Mouse (Mus musculus) left cerebral cortex, postnatal 14 days (tissue): Measurements from ENCODE around the gene Reep1. TPM values are rescaled to one million over a fixed set of nuclear protein-coding genes. Genes with fewer than 3 reads are reported as not detected.

Experiments
- DNase-seq, 2 experiments: peaks; one replicate each; pipeline ENCODE4 v3.0.0; 2021 to 2022; ENCODE audit warnings: low spot score in 2 of 2, mixed read lengths in 1 of 2
- intact Hi-C: fragments of 180-260 bp; cut with DNase I; formaldehyde crosslinking; loops from one replicate; pipeline ENCODE4 v1.15.1; 2025
- long read RNA-seq, 2 experiments: library from polyadenylated mRNA; stranded (forward); transcript quantifications; one replicate each; pipeline ENCODE4 v2.0.0; 2021
- total RNA-seq, 2 experiments: library from RNA; stranded (reverse); gene quantifications; 2 replicates each; pipeline ENCODE4 v1.2.3; 2021

Gene Reep1
- total RNA-seq: 100 to 1,000 TPM; 134 TPM
- long read RNA-seq, experiment 1, transcript Reep1-201 (7 exons, 3,924 nt): major isoform, 199 of 226 reads
- long read RNA-seq, experiment 1, partial matches to known transcripts: 18 of 226 reads
- long read RNA-seq, experiment 1, other reads (novel, unspliced or antisense): 9 of 226 reads
- long read RNA-seq, experiment 2, transcript Reep1-201 (7 exons, 3,924 nt): major isoform, 186 of 211 reads
- long read RNA-seq, experiment 2, partial matches to known transcripts: 17 of 211 reads
- long read RNA-seq, experiment 2, other reads (novel, unspliced or antisense): 8 of 211 reads

DNA sequence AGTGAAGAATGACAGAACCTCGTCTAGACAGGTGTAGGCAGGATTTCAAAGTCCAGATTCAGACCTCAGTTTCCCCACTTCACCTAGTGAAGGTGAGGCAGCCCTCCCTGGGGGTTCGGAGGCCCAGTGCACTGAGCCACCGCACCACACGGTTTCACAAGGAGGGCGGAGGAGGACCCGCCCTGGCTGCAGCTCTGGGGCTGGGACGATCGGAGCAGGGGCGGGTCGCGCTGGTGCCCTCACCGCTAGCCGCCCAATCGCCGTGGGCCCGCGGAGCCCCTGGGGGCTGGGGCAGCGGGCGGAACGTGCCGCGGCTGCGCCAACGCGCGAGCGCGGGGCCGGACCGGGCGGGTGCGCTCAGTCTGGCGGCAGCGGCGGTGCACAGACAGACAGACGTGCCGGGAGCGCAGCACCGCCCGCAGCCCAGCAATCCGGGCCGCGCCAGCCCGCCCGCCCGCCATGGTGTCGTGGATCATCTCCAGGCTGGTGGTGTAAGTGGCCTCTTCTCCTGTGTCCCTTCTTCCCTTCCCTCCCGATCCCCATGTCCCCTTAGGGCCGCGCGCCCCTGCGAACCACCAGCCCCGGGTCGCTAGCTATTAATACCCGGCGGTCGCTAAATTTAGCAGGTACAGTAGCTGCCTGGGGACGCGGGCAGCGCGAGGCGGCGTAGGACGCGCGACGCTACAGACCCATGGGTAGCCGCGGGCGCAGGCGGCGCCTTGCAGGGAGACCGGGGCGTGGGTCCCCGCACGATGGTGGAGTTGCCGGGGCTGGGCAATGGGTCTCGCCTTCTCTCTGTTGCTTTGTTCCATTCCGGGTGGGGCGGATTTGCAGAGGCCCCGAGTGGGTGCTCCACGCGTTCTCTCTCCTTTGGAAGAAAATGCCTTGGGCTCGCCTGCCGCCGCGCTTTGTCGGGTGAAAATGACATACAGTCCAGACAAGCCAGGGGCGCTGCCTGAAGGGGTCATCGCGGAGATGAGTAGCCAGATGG lies at the start of gene Reep1:
TSS of gene Reep1 (plus strand) at position 51 of the 991 bp plus-strand sequence.
- DNase-seq: peak; percentile 41 to 73
- intact Hi-C loops: loop anchor here (5.0 kb wide), 2 partner anchors 76 to 94 kb away; partner anchors contain the start of gene Kdm3a

DNA sequence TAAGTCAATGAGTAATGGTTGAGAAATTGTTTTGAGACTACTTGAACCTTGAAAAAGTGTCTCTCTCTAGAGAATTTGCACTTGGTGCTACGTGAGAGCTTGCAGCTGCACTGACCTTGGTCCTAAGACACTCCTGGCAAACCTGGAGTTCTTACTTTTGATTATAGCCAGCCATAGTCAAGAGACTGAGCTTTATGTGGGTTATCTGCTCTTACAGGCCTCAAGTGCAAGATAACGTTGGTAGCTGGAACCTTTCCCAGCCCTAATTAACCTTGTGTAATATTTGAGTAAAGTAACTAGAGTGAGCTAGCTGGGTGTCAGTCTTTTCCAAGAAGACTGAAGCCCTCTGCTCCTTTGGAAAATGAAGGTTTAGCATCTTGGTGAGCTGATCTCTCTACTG lies 49.1 kb upstream of the Reep1 start:
- no peak for DNase-seq
- intact Hi-C loops: no loop called here

DNA sequence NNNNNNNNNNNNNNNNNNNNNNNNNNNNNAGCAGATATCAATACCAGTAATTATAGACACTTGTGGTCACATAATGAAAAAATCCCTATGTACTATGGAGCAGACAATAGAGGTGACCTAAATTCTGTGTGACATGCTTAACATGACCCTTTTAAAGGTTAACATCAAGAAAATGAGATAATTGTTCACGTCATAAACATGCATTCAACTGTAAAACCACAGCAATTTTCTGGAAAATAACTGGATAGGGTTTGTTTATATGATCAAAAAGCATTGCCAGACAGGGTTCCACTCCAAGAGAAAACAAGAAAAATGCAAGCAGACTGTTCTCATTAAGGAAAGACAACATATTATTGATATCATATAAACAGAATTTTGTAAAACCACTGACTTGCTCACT lies 42.9 kb upstream of the Reep1 start:
- no peak for DNase-seq
- intact Hi-C loops: no loop called here

DNA sequence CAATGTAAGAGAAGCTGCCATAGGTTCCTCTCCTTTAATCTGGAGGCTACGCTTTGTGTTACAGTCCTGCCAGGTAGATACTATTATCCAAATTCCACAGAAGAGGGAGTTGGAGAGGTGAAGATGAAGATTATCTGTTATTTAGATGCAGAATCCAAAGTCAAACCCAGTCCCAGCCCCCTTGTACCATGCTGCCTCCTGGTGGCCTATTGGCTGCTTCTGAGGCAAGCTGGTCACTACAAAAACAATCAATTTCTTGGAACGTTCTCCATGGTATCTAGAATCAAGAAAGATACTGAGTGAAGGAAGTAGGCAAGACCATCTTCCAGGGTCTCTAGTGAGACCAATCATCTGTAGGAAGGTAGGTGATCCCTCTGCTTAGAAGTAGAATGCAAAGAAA lies 34.2 kb upstream of the Reep1 start:
- intact Hi-C loops: no loop called here
- DNase-seq: no peak

DNA sequence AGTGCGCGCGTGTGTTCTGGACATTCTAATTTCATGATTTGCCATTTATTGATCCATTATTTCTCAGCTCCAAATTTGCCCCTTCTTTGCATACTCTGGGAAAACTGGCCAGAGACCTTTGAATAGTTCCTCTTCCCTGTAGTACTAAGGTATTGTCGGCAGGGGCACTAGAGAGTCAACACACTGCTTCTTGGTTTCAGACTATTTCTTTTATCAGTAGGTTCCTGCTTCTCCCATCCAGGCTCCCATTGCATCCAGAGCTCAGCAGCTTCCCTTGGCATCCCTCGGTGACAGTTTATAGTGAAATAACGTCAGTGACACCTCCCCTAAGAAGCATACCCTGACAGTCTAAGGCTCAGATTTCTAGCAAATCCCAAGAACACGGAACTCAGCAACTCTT lies 28.5 kb upstream of the Reep1 start:
- intact Hi-C loops: no loop called here
- no peak for DNase-seq

DNA sequence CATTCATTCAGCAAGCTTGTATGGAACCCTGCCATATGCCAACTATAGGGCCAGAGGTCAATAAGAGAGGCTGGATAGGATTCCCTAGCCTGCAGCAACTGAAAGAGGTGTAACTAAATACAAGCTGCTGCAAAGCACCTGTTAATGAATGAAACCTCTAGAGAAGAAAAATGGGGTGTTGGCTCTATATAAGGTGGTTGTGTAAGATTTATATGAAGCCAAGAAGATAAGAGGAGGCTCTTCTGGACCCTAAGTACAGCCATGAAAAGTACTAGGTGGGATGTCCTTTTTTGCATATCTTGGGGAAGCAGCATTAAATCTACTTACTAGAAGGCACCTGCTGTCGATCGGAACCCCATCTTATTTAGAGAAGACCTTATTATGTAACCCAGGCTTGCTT lies 12.2 kb upstream of the Reep1 start:
- intact Hi-C loops: no loop called here
- DNase-seq: no peak

DNA sequence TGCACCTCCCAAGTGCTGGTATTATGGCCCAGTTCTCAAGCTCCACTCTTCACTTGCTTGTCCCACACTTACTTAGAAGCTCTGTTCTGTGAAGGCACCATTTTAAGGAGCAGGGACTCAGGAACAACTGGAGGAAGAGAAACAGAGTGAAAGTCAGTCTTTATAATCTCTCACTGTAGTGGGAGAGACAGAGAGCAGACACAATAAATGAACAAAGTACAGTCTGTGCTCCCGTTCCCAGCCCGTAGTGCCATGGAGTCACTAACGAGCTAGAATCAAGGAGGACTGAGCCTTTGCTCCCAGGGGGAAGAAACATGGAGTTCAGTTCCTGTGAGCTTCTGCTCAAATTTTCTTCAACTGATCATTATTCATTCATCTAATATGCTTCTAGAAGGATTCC lies 11.8 kb upstream of the Reep1 start:
- intact Hi-C loops: no loop called here

DNA sequence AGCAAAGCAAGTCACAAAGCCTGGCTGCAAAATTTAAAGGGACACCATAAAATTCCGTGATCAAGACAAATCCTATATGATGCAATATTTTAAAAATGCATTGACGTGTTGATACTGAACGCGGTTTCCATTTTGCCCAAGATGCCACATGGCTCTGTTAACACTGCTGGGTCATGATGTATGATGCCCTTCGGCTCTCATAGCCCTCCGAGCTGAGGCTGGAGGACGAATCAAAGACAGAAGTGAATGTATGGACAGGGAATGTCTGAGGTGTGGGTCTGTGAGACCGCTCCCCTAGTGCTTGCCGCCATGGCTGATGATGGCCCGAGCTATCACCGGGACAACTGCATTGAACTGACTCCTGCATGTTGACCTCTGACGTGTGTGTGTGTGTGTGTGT lies 490 bp upstream of the Reep1 start:
- no peak for DNase-seq
- intact Hi-C loops: loop anchor here (5.0 kb wide), 2 partner anchors 75 to 95 kb away; partner anchors contain the start of gene Kdm3a

More for the DNA sequence above, 11.8 kb upstream of the Reep1 start:
- no peak for DNase-seq

DNA sequence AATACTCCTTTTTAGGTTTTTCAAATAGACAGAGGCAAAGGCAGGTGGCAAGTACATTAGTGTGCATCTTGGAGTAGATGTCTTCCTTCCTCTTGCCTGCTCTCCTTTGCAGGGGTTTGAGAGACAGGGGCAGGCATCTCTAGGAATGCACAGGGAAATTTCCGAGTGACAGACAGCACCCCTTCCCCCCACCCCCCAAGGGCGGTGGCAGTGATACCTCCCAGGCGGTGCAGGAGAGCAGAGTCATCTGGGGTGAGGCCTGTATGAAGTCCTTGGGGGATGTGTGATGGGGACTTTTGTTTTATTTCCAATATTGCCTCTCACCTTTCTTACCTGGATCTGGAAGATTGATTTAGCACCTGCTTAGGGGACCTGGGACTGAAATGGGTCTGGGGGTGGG lies 1.2 kb downstream of the Reep1 start:
- intact Hi-C loops: loop anchor here (5.0 kb wide), 2 partner anchors 76 to 94 kb away; partner anchors contain the start of gene Kdm3a
- no peak for DNase-seq

DNA sequence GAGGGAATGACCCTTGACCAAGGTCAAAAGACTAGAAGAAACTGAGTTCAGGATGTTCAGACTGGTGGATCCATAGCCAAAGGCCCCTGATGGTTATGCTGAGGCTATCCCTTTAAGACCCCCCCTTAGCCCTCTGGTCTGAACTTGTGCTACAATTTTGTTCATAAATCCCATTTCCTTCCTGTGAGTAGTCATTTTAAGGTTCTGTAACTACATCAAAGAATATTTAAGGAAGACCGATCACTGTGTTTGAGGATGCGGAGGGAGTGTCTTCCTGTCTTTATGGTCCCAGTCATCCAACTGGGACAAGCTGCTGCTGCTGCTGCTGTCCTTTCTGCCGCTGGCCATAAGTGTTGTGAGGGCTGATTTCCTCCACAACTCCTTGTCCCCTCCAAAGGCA lies 3.0 kb downstream of the Reep1 start:
- intact Hi-C loops: no loop called here
- no peak for DNase-seq

DNA sequence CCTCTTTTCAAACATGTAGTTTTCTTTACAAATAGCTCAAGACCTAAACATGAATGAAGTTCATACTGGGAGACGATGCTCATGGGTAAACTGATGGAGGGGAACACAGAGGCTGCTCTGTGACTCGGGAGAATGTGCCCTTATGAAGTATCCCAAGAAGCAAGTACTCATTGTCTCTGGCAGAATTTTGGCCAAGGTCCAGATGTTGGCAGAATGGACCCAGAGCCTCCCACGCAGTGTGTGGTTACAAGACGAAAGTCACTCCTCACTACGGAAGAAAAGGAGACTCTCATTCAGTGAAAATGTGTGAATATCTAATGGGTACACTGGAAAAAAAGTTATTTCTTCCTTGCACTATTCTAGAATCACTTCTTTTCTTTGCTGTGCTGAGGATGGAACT lies 3.8 kb downstream of the Reep1 start:
- DNase-seq: no peak

DNA sequence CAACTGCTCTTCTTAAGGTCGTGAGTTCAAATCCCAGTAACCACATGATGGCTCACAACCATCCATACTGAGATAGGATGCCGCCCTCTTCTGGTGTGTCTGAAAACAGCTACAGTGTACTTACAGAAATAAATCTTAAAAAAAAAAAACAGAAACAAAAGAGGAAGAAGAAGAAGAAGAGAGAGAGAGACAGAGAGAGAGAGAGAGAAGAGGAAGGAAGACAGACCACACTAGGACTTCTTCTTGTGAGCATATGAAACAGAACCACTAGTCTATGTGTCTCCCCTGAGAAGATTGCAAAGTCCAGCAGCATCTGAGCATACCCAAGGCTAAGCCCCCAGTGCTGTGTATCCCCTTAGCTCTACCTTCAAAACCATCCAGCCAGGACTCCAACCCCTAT lies 6.2 kb downstream of the Reep1 start:
- no peak for DNase-seq
- intact Hi-C loops: no loop called here

More for the DNA sequence above, 3.8 kb downstream of the Reep1 start:
- intact Hi-C loops: no loop called here

DNA sequence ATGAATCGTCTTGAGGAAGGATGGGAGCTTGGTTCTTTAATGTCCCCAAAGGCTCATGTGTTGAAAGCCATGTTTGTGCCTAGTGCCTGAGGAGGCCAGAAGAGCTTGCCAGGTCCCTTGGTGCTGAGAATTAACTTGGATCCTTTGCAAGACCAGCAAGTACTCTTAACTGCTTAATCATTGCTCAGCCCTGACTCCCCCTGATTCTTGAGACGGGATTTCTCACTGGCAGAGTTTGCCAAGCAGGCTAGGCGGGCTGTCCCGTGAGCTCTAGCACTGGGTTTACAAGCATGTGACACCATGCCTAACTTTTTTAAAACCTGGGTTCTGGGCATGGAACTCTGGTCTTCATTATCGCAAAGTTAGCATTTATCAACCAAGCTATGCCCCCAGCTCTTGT lies 7.6 kb downstream of the Reep1 start:
- intact Hi-C loops: no loop called here
- DNase-seq: no peak

DNA sequence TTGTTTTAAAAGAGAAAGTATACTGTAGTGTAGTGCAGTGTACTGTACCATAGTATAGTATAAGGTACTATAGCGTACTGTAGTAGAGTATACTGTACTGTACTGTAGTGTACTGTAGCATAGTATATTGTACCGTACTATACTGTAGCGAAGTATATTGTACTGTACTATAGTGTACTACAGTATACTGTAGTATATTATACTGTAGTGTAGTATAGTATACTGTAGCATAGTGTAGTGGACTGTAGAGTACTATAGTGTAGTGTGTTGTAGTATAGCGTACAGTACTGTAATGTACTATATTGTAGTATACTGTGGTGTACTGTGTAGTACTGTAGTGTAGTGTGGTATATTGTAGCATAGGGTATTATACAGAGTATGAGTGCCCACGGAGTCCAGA lies 9.1 kb downstream of the Reep1 start:
- DNase-seq: no peak
- intact Hi-C loops: no loop called here

DNA sequence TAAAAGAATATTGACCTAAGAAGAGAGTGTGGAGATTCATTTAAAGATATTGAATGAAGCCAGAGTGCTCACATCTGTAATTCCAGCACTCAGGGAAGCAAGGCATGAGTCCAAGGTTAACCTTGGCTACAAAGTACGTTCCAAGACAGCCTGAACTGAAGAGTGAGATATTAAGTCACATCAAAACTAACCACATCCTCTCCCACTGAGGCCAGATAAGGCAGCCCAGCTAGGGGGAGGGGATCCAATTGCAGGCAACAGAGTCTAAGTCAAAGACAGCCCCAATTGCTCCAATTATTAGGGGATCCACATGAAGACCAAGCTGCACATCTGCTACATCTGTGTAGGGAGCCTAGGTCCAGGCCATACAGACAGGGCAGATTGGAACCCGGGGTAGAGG lies 11.0 kb downstream of the Reep1 start:
- intact Hi-C loops: no loop called here
- DNase-seq: no peak

DNA sequence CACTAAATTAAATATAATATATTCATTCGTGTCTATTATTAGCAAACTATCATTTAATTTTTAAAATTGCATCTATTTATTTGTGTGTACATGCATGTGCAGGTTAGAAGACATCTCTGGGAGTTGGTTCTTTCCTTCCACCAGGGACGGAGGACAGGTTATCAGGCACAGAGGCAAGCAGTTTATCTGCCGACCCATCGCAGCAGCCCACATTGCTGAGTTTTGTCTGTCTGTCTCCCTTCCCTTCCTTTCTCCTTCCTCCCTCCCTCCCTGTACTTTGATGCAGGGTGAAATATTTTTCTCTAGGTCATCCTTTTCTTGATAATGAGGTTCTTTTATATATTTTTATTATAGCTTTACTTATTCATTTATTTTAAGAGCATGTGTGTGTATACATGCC lies 11.9 kb downstream of the Reep1 start:
- DNase-seq: no peak
- intact Hi-C loops: no loop called here

DNA sequence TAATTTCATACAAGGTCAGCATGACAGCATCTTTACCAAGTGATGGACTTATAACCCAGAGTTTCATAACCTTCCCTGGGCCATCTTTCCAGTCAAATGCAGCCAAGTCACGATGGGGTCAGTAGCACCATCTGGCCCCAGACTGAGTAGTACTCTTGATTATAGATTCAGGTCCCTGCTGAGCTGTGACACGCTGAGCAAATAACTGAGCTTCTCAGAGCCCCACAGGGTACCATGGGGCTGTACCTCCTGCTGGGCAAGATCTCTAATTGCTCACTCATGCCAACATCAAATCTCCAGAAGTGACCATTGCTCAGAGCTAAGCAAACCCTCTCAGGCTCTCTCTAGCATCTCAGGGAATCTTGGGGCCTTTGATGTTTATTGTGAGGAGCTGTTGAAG lies 15.6 kb downstream of the Reep1 start:
- intact Hi-C loops: no loop called here
- no peak for DNase-seq

DNA sequence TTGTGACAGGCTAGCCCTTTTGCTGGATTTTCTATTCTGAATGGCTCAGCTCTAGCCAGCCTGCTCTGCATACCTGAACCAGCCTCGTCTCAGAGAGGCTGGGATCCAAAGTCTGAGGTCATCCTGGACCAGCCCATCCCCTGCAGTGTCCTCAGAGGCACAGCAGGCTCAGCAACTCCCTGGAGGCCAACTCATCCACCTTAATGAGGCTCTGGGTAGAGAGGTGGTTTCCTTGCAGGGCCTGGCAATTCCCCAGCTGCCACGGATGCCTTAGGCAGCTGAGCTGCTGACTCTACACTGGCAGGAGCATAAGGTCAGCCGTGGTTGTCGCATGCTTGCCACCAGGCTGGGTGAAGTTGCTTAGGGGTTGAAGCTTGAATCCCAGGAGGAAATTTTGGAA lies 16.2 kb downstream of the Reep1 start:
- no peak for DNase-seq
- intact Hi-C loops: no loop called here

DNA sequence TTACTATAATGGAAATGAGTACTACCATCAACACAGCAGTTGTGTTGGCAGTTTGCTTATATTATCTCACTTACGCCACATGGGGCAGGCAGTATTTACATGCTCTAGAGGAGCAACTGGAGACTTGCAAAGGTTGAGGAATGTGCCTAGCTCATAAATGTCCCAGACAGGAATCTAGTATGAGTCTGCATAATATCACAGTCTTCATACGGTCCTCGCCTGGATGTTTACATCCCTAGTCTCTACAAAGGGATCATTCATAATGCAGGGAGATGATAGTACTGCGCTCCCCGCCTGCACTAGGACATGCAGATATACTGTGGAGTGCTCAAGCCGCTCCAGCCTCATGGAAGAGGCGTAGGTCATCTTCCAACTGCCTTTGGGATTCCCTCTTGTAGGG lies 19.3 kb downstream of the Reep1 start:
- intact Hi-C loops: no loop called here
- DNase-seq: no peak

DNA sequence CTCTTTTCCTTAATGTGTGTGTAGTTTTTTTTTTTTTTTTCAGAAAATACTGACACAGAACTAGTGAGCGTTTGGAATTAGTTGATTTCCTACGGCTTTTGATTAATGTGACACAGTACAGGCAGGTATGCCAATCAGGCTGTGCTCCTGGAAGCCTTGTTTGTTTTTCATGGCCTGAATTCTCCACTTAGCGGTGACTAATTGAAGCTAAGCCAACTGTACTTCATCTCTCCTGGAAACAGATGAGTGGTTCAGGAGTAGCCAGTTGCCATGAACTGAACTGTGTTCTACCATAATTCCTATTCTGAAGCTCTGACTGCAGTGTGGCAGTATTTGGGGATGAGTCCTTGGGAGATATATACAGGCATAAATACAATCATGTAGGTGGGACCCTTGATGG lies 20.9 kb downstream of the Reep1 start:
- DNase-seq: no peak
- intact Hi-C loops: no loop called here
